Mouse (Mus musculus): ENCODE data around the gene Bicd2. TPM values are rescaled to one million over a fixed set of nuclear protein-coding genes. Genes with fewer than 3 reads are reported as not detected.

The Bicd2 gene
- total and polyA plus RNA-seq, 2 experiments from 2014 or later = 24.1 to 49.3 TPM

GRCm38 (mm10) chr13:49333250-49333649, 8.1 kb upstream of the Bicd2 start:
- no peaks in the 10 kb centered on the region for H3K4me1 ChIP-seq (ENCODE audit: insufficient read depth, low read length)
- H3K27ac ChIP-seq (ENCODE audit: low read depth, low read length) = no peak overlapping the region
- H3K4me3 ChIP-seq (ENCODE audit: low read depth, low read length) = no peak overlapping the region
- no peak for DNase-seq (ENCODE audit: low spot score)
- no peaks in the 10 kb centered on the region for H3K9me3 ChIP-seq (ENCODE audit: low read length)
- WGBS = 67% methylated on average over 2 of the region's 2 CpGs
- no peak for TF ChIP-seq CTCF (IDR thresholded peaks at IDR 0.05)
- no peaks in the 10 kb centered on the region for H3K36me3 ChIP-seq (ENCODE audit: insufficient read depth, low read length)
- H3K9ac ChIP-seq (replicated peaks; ENCODE audit: low read length, poor library complexity, severe bottlenecking) = no peak overlapping the region
- no peak for ATAC-seq (ENCODE audit: low FRiP score)
- H3K4me2 ChIP-seq (ENCODE audit: low read depth, low read length, poor library complexity, severe bottlenecking) = no peak overlapping the region
- H3K27me3 ChIP-seq (ENCODE audit: insufficient read depth, low read length) = no peaks in the 10 kb centered on the region

- H3K4me1 ChIP-seq (ENCODE audit: insufficient read depth, low read length) = no peaks in the 10 kb centered on the region
- WGBS = 89% methylated on average over 12 of the region's 12 CpGs
- H3K36me3 ChIP-seq (ENCODE audit: insufficient read depth, low read length) = no peaks in the 10 kb centered on the region
- no peak overlapping the region for H3K27ac ChIP-seq (ENCODE audit: low read depth, low read length)
- H3K9ac ChIP-seq (replicated peaks; ENCODE audit: low read length, poor library complexity, severe bottlenecking) = no peak overlapping the region
- no peak overlapping the region for H3K4me2 ChIP-seq (ENCODE audit: low read depth, low read length, poor library complexity, severe bottlenecking)
- no peak for TF ChIP-seq CTCF (IDR thresholded peaks at IDR 0.05)
- H3K27me3 ChIP-seq (ENCODE audit: insufficient read depth, low read length) = no peaks in the 10 kb centered on the region
- H3K9me3 ChIP-seq (ENCODE audit: low read length) = no peaks in the 10 kb centered on the region
- ATAC-seq (ENCODE audit: low FRiP score) (no peak), DNase-seq (ENCODE audit: low spot score) (peak; percentile 10)
- H3K4me3 ChIP-seq (ENCODE audit: low read depth, low read length) = no peak overlapping the region
These were observed 6.1 kb upstream of the Bicd2 start for GRCm38 (mm10) chr13:49335077-49335982.

- ATAC-seq (ENCODE audit: low FRiP score) (no peak), DNase-seq (ENCODE audit: low spot score) (peak; percentile 21)
- Histone ChIP-seq H3K9me3 (ENCODE audit: low read length) (no peaks in the 10 kb centered on the region), H3K36me3 (ENCODE audit: insufficient read depth, low read length) (no peaks in the 10 kb centered on the region), H3K27me3 (ENCODE audit: insufficient read depth, low read length) (no peaks in the 10 kb centered on the region), H3K4me2 (ENCODE audit: low read depth, low read length, poor library complexity, severe bottlenecking) (no peak overlapping the region), H3K9ac (replicated peaks; ENCODE audit: low read length, poor library complexity, severe bottlenecking) (no peak overlapping the region), H3K27ac (ENCODE audit: low read depth, low read length) (no peak overlapping the region), H3K4me1 (ENCODE audit: insufficient read depth, low read length) (peaks cover 13% of the 10 kb centered on the region; the same call in 1 of the 2 replicates), H3K4me3 (ENCODE audit: low read depth, low read length) (no peak overlapping the region)
- WGBS = 74% methylated on average over 7 of the region's 7 CpGs
- peak; percentile 66 for TF ChIP-seq CTCF (IDR thresholded peaks at IDR 0.05)
These were observed 2.4 kb upstream of the Bicd2 start for GRCm38 (mm10) chr13:49338893-49339546.

- H3K9me3 ChIP-seq (ENCODE audit: low read length) = no peaks in the 10 kb centered on the region
- no peaks in the 10 kb centered on the region for H3K27me3 ChIP-seq (ENCODE audit: insufficient read depth, low read length)
- no peak for TF ChIP-seq CTCF (IDR thresholded peaks at IDR 0.05)
- peak overlapping the region; percentile 87 for H3K9ac ChIP-seq (replicated peaks; ENCODE audit: low read length, poor library complexity, severe bottlenecking)
- ATAC-seq (ENCODE audit: low FRiP score) (peak; percentile 10; the same call in 1 of the 2 replicates), DNase-seq (ENCODE audit: low spot score) (no peak)
- H3K4me3 ChIP-seq (ENCODE audit: low read depth, low read length) = peak overlapping the region; percentile 90
- H3K4me1 ChIP-seq (ENCODE audit: insufficient read depth, low read length) = peaks cover 16% of the 10 kb centered on the region; the same call in 1 of the 2 replicates
- peak overlapping the region; percentile 88; the same call in 1 of the 2 replicates for H3K27ac ChIP-seq (ENCODE audit: low read depth, low read length)
- H3K4me2 ChIP-seq (ENCODE audit: low read depth, low read length, poor library complexity, severe bottlenecking) = peak overlapping the region; percentile 93
- 6% methylated on average over 25 of the region's 25 CpGs for WGBS
- H3K36me3 ChIP-seq (ENCODE audit: insufficient read depth, low read length) = no peaks in the 10 kb centered on the region
These were observed 692 bp downstream of the Bicd2 start for GRCm38 (mm10) chr13:49341831-49342722.

GRCm38 (mm10) chr13:49342723-49343100, 1.3 kb downstream of the Bicd2 start:
- Histone ChIP-seq H3K4me2 (ENCODE audit: low read depth, low read length, poor library complexity, severe bottlenecking) (peak overlapping the region; percentile 93), H3K9me3 (ENCODE audit: low read length) (no peaks in the 10 kb centered on the region), H3K27me3 (ENCODE audit: insufficient read depth, low read length) (no peaks in the 10 kb centered on the region), H3K4me1 (ENCODE audit: insufficient read depth, low read length) (peaks cover 16% of the 10 kb centered on the region; the same call in 1 of the 2 replicates), H3K9ac (replicated peaks; ENCODE audit: low read length, poor library complexity, severe bottlenecking) (peak overlapping the region; percentile 87), H3K4me3 (ENCODE audit: low read depth, low read length) (peak overlapping the region; percentile 90), H3K36me3 (ENCODE audit: insufficient read depth, low read length) (no peaks in the 10 kb centered on the region), H3K27ac (ENCODE audit: low read depth, low read length) (no peak overlapping the region)
- no peak for DNase-seq (ENCODE audit: low spot score)
- TF ChIP-seq CTCF (IDR thresholded peaks at IDR 0.05) = no peak
- ATAC-seq (ENCODE audit: low FRiP score) = no peak
